Mouse (Mus musculus): ENCODE data around the gene D3Ertd751e. TPM values are rescaled to one million over a fixed set of nuclear protein-coding genes. Genes with fewer than 3 reads are reported as not detected.

Gene D3Ertd751e
- polyA plus RNA-seq (2015; fragmentation: Nextera tagmentation; extraction: Ambion mirVana), result 12.3 and 12.7 TPM in 2 replicates

- H3K4me2 ChIP-seq (ENCODE audit: low read depth, low read length), result peak within 1 kb of the TSS; percentile 84
- peak within 1 kb of the TSS; percentile 89 for H3K27ac ChIP-seq (ENCODE audit: low read length)
- WGBS, result under 1% methylated on average over 65 of the region's 66 CpGs
- peak; percentile 99 for ATAC-seq (ENCODE audit: insufficient read depth, low FRiP score)
- no peaks in the 10 kb centered on the region for H3K27me3 ChIP-seq (ENCODE audit: control insufficient read depth, insufficient read depth, low read length)
- H3K9ac ChIP-seq (ENCODE audit: low read length), result peak within 1 kb of the TSS; percentile 90
- no peaks in the 10 kb centered on the region for H3K9me3 ChIP-seq (replicated peaks; ENCODE audit: control insufficient read depth, low read length)
- peak within 1 kb of the TSS; percentile 81 for H3K4me3 ChIP-seq (replicated peaks; ENCODE audit: low read length)
- no peaks in the 10 kb centered on the region for H3K36me3 ChIP-seq (ENCODE audit: control insufficient read depth, insufficient read depth, low read length)
- H3K4me1 ChIP-seq (ENCODE audit: control insufficient read depth, insufficient read depth, low read length), result peaks cover 3% of the 10 kb centered on the region; the same call in 1 of the 2 replicates
Measured at GRCm38 (mm10) chr3:41742278-41742934, at the start of gene D3Ertd751e, which contains the start of gene Sclt1. Gene D3Ertd751e (plus strand): TSS chr3:41742611. Gene Sclt1 (minus strand): TSS chr3:41742514.

GRCm38 (mm10) chr3:41695681-41696080, 46.7 kb upstream of the D3Ertd751e start:
- ATAC-seq (ENCODE audit: insufficient read depth, low FRiP score), result no peak
- H3K36me3 ChIP-seq (ENCODE audit: control insufficient read depth, insufficient read depth, low read length), result no peaks in the 10 kb centered on the region
- H3K27me3 ChIP-seq (ENCODE audit: control insufficient read depth, insufficient read depth, low read length), result no peaks in the 10 kb centered on the region
- no peak overlapping the region for H3K27ac ChIP-seq (ENCODE audit: low read length)
- WGBS, result 61% methylated on average over 1 of the region's 1 CpGs
- no peak overlapping the region for H3K4me3 ChIP-seq (replicated peaks; ENCODE audit: low read length)
- no peaks in the 10 kb centered on the region for H3K9me3 ChIP-seq (replicated peaks; ENCODE audit: control insufficient read depth, low read length)
- no peak overlapping the region for H3K4me2 ChIP-seq (ENCODE audit: low read depth, low read length)
- no peak overlapping the region for H3K9ac ChIP-seq (ENCODE audit: low read length)
- H3K4me1 ChIP-seq (ENCODE audit: control insufficient read depth, insufficient read depth, low read length), result no peaks in the 10 kb centered on the region

- under 1% methylated on average over 39 of the region's 39 CpGs for WGBS
- Histone ChIP-seq H3K4me1 (ENCODE audit: control insufficient read depth, insufficient read depth, low read length) (peaks cover 3% of the 10 kb centered on the region; the same call in 1 of the 2 replicates), H3K4me3 (replicated peaks; ENCODE audit: low read length) (peak overlapping the region; percentile 81), H3K9me3 (replicated peaks; ENCODE audit: control insufficient read depth, low read length) (no peaks in the 10 kb centered on the region), H3K27me3 (ENCODE audit: control insufficient read depth, insufficient read depth, low read length) (no peaks in the 10 kb centered on the region), H3K4me2 (ENCODE audit: low read depth, low read length) (peak overlapping the region; percentile 77), H3K9ac (ENCODE audit: low read length) (peak overlapping the region; percentile 90), H3K27ac (ENCODE audit: low read length) (peak overlapping the region; percentile 89), H3K36me3 (ENCODE audit: control insufficient read depth, insufficient read depth, low read length) (no peaks in the 10 kb centered on the region)
- no peak for ATAC-seq (ENCODE audit: insufficient read depth, low FRiP score)
Measured at GRCm38 (mm10) chr3:41741601-41742277, 672 bp upstream of the D3Ertd751e start.

GRCm38 (mm10) chr3:41743436-41743835, 1.0 kb downstream of the D3Ertd751e start:
- Histone ChIP-seq H3K4me2 (ENCODE audit: low read depth, low read length) (peak overlapping the region; percentile 84), H3K9me3 (replicated peaks; ENCODE audit: control insufficient read depth, low read length) (no peaks in the 10 kb centered on the region), H3K4me1 (ENCODE audit: control insufficient read depth, insufficient read depth, low read length) (peaks cover 3% of the 10 kb centered on the region; the same call in 1 of the 2 replicates), H3K4me3 (replicated peaks; ENCODE audit: low read length) (peak overlapping the region; percentile 81; the same call in 1 of the 2 replicates), H3K27ac (ENCODE audit: low read length) (no peak overlapping the region), H3K36me3 (ENCODE audit: control insufficient read depth, insufficient read depth, low read length) (no peaks in the 10 kb centered on the region), H3K9ac (ENCODE audit: low read length) (no peak overlapping the region; the same call in 1 of the 2 replicates), H3K27me3 (ENCODE audit: control insufficient read depth, insufficient read depth, low read length) (no peaks in the 10 kb centered on the region)
- 32% methylated on average over 6 of the region's 6 CpGs for WGBS
- ATAC-seq (ENCODE audit: insufficient read depth, low FRiP score), result no peak

GRCm38 (mm10) chr3:41754556-41754955, 12.1 kb downstream of the D3Ertd751e start:
- H3K4me2 ChIP-seq (ENCODE audit: low read depth, low read length), result no peak overlapping the region
- H3K4me1 ChIP-seq (ENCODE audit: control insufficient read depth, insufficient read depth, low read length), result no peaks in the 10 kb centered on the region
- no peak overlapping the region for H3K9ac ChIP-seq (ENCODE audit: low read length)
- ATAC-seq (ENCODE audit: insufficient read depth, low FRiP score), result no peak
- no peaks in the 10 kb centered on the region for H3K9me3 ChIP-seq (replicated peaks; ENCODE audit: control insufficient read depth, low read length)
- no peaks in the 10 kb centered on the region for H3K27me3 ChIP-seq (ENCODE audit: control insufficient read depth, insufficient read depth, low read length)
- WGBS, result 72% methylated on average over 2 of the region's 2 CpGs
- H3K4me3 ChIP-seq (replicated peaks; ENCODE audit: low read length), result no peak overlapping the region
- no peak overlapping the region for H3K27ac ChIP-seq (ENCODE audit: low read length)
- H3K36me3 ChIP-seq (ENCODE audit: control insufficient read depth, insufficient read depth, low read length), result no peaks in the 10 kb centered on the region

- H3K27me3 ChIP-seq (ENCODE audit: control insufficient read depth, insufficient read depth, low read length), result no peaks in the 10 kb centered on the region
- H3K36me3 ChIP-seq (ENCODE audit: control insufficient read depth, insufficient read depth, low read length), result no peaks in the 10 kb centered on the region
- H3K4me1 ChIP-seq (ENCODE audit: control insufficient read depth, insufficient read depth, low read length), result no peaks in the 10 kb centered on the region
- no peaks in the 10 kb centered on the region for H3K9me3 ChIP-seq (replicated peaks; ENCODE audit: control insufficient read depth, low read length)
- WGBS, result 79% methylated on average over 3 of the region's 3 CpGs
- no peak for ATAC-seq (ENCODE audit: insufficient read depth, low FRiP score)
- no peak overlapping the region for H3K9ac ChIP-seq (ENCODE audit: low read length)
- H3K4me3 ChIP-seq (replicated peaks; ENCODE audit: low read length), result no peak overlapping the region
- no peak overlapping the region for H3K27ac ChIP-seq (ENCODE audit: low read length)
- H3K4me2 ChIP-seq (ENCODE audit: low read depth, low read length), result no peak overlapping the region
Measured at GRCm38 (mm10) chr3:41762091-41762490, 19.7 kb downstream of the D3Ertd751e start.

GRCm38 (mm10) chr3:41812447-41812846, 70.0 kb downstream of the D3Ertd751e start:
- Histone ChIP-seq H3K9me3 (replicated peaks; ENCODE audit: control insufficient read depth, low read length) (no peaks in the 10 kb centered on the region), H3K27ac (ENCODE audit: low read length) (no peak overlapping the region), H3K4me3 (replicated peaks; ENCODE audit: low read length) (no peak overlapping the region), H3K4me1 (ENCODE audit: control insufficient read depth, insufficient read depth, low read length) (no peaks in the 10 kb centered on the region), H3K4me2 (ENCODE audit: low read depth, low read length) (no peak overlapping the region), H3K9ac (ENCODE audit: low read length) (no peak overlapping the region), H3K27me3 (ENCODE audit: control insufficient read depth, insufficient read depth, low read length) (no peaks in the 10 kb centered on the region), H3K36me3 (ENCODE audit: control insufficient read depth, insufficient read depth, low read length) (no peaks in the 10 kb centered on the region)
- no peak for ATAC-seq (ENCODE audit: insufficient read depth, low FRiP score)

Other genes starting within 250 kb of the D3Ertd751e start
- 11.5 and 11.6 TPM in 2 replicates for gene Jade1, start 186.9 kb upstream of the D3Ertd751e start, polyA plus RNA-seq (2015; fragmentation: Nextera tagmentation; extraction: Ambion mirVana)
- 12.3 and 12.9 TPM in 2 replicates for gene Sclt1, start 97 bp upstream of the D3Ertd751e start, polyA plus RNA-seq (2015; fragmentation: Nextera tagmentation; extraction: Ambion mirVana)

Data from stomach, embryonic 16.5 days (tissue).